Mouse (Mus musculus) cortical plate, adult 2 months (tissue): ENCODE data around the gene Defb3. TPM values are rescaled to one million over a fixed set of nuclear protein-coding genes. Genes with fewer than 3 reads are reported as not detected.
"Not testable (repeated sequence)": the region's sequence is repeated elsewhere in the genome, so short reads cannot be mapped to it uniquely, and the experiment has no call there.

Source experiments
- H3K27ac ChIP-seq: fragments of 200-500 bp; 2 replicates; pipeline ENCODE4 v1.5.1; 2012; ENCODE audit warnings: low read length, control low read depth, inconsistent platforms; ENCODE audit not compliant: insufficient read depth
- H3K4me1 ChIP-seq: fragments of 200-500 bp; 2 replicates; pipeline ENCODE4 v1.6.1; 2011; ENCODE audit warnings: low read length; ENCODE audit not compliant: control insufficient read depth, insufficient read depth
- H3K4me3 ChIP-seq: fragments of 200-500 bp; 2 replicates; pipeline ENCODE4 v1.5.1; 2011; ENCODE audit warnings: mild to moderate bottlenecking, low read length, control low read depth; ENCODE audit not compliant: insufficient read depth
- CTCF ChIP-seq: fragments of 200-500 bp; IDR thresholded peaks from 2 replicates; pipeline ENCODE4 v1.5.1; 2011; ENCODE audit warnings: mild to moderate bottlenecking, control low read depth, low read length; ENCODE audit not compliant: insufficient read depth; ENCODE audit errors: extremely low read depth
- POLR2A ChIP-seq: fragments of 200-500 bp; IDR thresholded peaks from 2 replicates; pipeline ENCODE4 v1.6.1; 2011; ENCODE audit warnings: mild to moderate bottlenecking, low read length, control low read depth; ENCODE audit not compliant: insufficient read depth; ENCODE audit errors: extremely low read depth
- polyA plus RNA-seq: library from polyadenylated mRNA; depleted of rRNA; stranded (reverse); fragments of >200 nt; gene quantifications from 2 replicates; pipeline ENCODE4 v1.2.3, GENCODE M21; 2012; rRNA removed

Gene Defb3
- not detected in 2 replicates for polyA plus RNA-seq

DNA sequence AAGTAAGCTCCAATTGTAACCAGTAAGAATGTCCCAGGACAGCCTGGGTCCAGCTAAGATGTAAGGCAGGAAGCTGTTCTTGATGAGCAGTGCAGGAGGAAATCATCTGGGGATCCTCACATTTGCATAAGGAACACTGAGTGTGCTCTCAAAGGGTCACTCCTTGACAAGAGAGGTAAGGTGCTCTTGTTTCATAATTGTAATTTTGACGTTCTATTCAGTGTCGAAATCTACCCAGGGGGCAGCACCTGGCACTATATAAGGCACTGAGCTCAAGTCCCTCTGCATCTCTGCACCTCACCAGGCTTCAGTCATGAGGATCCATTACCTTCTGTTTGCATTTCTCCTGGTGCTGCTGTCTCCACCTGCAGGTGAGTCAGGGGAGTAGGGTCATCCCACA, at the start of gene Defb3:
Gene Defb3, plus strand, starts transcription at position 301 of the 400 bp plus-strand sequence.
- H3K27ac ChIP-seq, H3K4me1 ChIP-seq, H3K4me3 ChIP-seq: not testable (repeated sequence)

DNA sequence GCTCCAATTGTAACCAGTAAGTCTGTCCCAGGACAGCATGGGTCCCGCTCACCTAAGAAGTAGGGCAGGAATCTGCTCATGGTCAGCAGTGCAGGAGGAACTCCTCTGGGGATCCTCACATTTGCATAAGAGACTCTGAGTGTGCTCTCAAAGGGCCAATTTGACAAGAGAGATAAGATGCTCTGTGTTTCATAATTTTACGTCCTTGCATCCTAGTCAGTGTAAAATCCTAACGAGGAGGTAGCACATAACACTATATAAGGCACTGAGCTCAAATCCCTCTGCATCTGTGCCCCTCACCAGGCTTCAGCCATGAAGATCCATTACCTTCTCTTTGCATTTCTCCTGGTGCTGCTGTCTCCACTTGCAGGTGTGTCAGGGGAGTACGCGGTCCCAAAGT, 45.9 kb upstream of the Defb3 start, which contains the start of gene Defb5:
Gene Defb5, plus strand, starts transcription at position 301 of the 400 bp plus-strand sequence.
- no peaks in the 10 kb centered on the region for H3K4me1 ChIP-seq
- TF ChIP-seq POLR2A (no peak), CTCF (no peak)
- H3K27ac ChIP-seq: no peak within 1 kb of the TSS
- H3K4me3 ChIP-seq: no peak within 1 kb of the TSS

DNA sequence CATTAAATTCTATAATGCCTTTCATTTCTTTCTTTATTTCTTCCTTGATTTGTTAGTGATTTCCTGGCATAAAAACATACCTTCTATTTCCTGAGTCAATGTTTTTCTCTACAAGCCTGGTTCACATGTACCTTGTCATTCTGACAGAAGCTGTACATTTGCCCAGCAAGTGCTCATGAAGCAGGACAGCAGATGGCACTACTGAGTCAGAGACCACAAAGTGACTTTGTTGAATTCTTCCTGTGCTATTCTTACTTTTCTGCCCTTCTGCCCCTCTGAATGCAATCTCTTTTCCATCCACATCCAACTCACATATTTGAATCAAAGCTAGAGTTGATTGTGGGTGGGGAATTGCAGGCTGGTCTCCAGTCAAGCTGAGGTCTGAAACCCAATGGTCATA, 35.0 kb upstream of the Defb3 start:
- TF ChIP-seq POLR2A: no peak
- TF ChIP-seq CTCF: no peak

DNA sequence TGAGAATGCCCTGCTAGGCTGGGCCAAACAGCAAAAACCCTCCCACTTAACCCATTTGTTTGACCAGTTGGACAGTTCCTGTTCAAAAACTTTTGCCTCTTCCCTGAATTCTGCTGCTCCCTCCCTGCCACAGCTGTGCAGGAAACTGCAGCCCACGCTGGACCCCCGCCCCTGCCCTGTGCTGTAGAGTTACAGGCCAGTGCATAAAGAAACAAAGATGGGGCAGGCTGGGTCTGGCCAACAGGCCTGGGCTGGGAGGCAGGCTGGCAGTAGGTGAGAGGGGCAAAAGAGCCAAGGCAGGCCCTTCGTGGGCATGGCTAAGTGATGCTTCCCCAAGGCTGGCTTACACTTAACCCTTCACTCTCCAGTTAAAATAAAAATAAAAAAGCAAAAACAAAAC, 33.5 kb upstream of the Defb3 start:
- TF ChIP-seq CTCF (no peak), POLR2A (no peak)
- H3K4me3 ChIP-seq: no peak overlapping the region

More for the DNA sequence above, 35.0 kb upstream of the Defb3 start:
- no peak overlapping the region for H3K27ac ChIP-seq
- no peaks in the 10 kb centered on the region for H3K4me1 ChIP-seq
- H3K4me3 ChIP-seq: no peak overlapping the region

DNA sequence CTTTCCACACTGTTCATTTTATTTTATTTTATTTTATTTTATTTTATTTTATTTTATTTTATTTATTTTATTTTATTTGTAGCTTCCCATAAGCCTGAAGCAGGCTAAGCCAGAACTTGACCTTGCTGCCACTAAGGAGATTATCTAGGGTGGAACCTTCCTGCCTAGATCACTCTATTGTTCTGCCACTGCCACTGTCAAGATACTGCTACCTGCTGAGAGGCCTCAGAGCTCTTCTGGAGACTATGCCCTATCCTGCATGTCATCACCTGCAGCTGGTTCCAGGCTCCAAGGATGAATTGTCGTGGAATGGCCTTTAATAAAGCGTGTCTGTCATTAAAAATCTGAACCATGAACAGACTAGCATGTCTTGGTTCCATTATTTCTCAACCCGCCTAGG, 5.2 kb downstream of the Defb3 start:
- H3K4me1 ChIP-seq, H3K27ac ChIP-seq, H3K4me3 ChIP-seq: not testable (repeated sequence)

More for the DNA sequence above, 33.5 kb upstream of the Defb3 start:
- H3K4me1 ChIP-seq: no peaks in the 10 kb centered on the region
- no peak overlapping the region for H3K27ac ChIP-seq

DNA sequence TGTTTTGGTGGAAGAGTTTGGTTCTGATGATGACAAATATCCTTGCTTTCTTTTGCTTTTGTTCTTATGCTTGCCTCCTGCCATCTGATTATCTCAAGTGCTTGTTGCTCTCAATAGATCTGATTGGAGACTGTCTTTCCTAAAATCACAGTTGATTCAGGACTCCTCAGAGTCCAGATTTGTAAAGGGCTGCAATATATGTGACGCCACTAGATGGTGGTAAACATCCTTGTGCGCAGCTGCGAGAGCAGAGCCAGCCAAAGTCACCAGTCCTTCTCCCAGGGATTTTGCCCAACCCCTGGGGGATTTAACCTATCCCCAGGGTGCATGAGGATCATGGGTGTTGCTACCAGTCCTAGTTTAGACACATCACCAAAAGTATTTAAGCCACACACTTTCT, 38.7 kb downstream of the Defb3 start:
- TF ChIP-seq POLR2A (no peak), CTCF (0 out of 2 replicates have a peak, but pooled peaks have one; percentile 12)
- Histone ChIP-seq H3K27ac (no peak overlapping the region), H3K4me3 (no peak overlapping the region), H3K4me1 (no peaks in the 10 kb centered on the region)

Other genes starting within 250 kb of the Defb3 start
- not detected in 2 replicates for gene Defb39, start 228.6 kb upstream of the Defb3 start, polyA plus RNA-seq
- gene Defb12, start 178.5 kb upstream of the Defb3 start, polyA plus RNA-seq: not detected in 2 replicates
- gene Defb34, start 169.6 kb upstream of the Defb3 start, polyA plus RNA-seq: not detected in 2 replicates
- not detected in 2 replicates for gene Gm45826, start 152.6 kb upstream of the Defb3 start, polyA plus RNA-seq
- not detected in 2 replicates for gene Defb14, start 99.0 kb upstream of the Defb3 start, polyA plus RNA-seq
- gene Defb4, start 94.7 kb upstream of the Defb3 start, polyA plus RNA-seq: not detected in 2 replicates
- not detected in 2 replicates for gene Defb6, start 67.9 kb upstream of the Defb3 start, polyA plus RNA-seq
- not detected in 2 replicates for gene Defb46, start 53.4 kb upstream of the Defb3 start, polyA plus RNA-seq
- not detected in 2 replicates for gene Defb5, start 45.8 kb upstream of the Defb3 start, polyA plus RNA-seq
- gene Defb8, start 154.2 kb downstream of the Defb3 start, polyA plus RNA-seq: not detected in 2 replicates
- gene Defb7, start 201.7 kb downstream of the Defb3 start, polyA plus RNA-seq: not detected in 2 replicates